Mouse (Mus musculus) thymus, postnatal 4 days (tissue): ENCODE data around the gene Srp54b.
A peak's percentile ranks its signal among the peaks of the same experiment; 100 is the strongest.
"Not testable (repeated sequence)": the region's sequence is repeated elsewhere in the genome, so short reads cannot be mapped to it uniquely, and the experiment has no call there.

Experiments
- DNase-seq: peaks from one replicate; pipeline ENCODE4 v3.0.0; 2021

The Srp54b gene

GRCm38 (mm10) chr12:55154559-55155448, at the start of gene Srp54b:
Gene Srp54b (plus strand): TSS chr12:55155104.
- DNase-seq, result not testable (repeated sequence)

DNA sequence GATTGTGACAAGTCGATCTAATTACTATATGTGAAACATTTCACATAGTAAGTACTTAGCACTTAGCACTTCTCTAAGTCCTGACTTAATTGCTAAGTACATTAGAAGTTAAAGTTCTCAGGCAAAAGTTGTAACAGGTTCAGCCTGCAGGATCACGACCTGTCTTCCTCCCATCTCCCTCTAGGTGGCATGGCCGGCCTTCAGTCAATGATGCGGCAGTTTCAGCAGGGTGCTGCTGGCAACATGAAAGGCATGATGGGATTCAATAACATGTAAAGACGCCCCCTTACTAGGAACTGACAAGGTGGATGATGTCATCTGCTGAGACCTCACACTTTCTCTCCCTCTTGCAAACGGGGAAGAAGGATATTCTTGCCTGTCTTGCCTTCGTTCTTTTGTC, 42.3 kb upstream of the Srp54b start:
- not testable (repeated sequence) for DNase-seq

DNA sequence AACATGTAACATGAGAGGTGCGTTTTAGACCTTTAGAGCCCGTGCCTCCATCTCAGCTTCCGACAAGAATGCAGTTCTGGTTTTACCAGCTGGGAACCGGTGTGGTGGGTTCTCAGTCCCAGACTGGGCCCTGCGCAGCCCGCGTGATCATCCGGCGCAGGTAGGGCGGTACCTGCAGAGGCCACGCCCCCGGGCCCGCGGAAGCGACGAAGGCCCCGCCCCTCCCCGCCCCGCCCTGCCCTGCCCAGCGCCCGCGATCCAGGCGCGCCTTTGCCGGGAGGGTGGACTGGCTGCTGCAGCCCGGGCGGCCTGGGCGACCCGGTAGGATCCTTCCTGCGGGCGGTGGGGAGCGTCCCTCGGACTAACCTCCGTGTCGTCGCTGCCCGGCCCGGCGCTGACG, 30.7 kb upstream of the Srp54b start, which contains the start of gene Fam177a:
TSS of gene Fam177a (plus strand) at position 228 of the 400 bp plus-strand sequence.
- DNase-seq, result not testable (repeated sequence)

- DNase-seq, result not testable (repeated sequence)
Measured at GRCm38 (mm10) chr12:55124731-55125130, 30.2 kb upstream of the Srp54b start.

- not testable (repeated sequence) for DNase-seq
Measured at GRCm38 (mm10) chr12:55135540-55135939, 19.4 kb upstream of the Srp54b start.

DNA sequence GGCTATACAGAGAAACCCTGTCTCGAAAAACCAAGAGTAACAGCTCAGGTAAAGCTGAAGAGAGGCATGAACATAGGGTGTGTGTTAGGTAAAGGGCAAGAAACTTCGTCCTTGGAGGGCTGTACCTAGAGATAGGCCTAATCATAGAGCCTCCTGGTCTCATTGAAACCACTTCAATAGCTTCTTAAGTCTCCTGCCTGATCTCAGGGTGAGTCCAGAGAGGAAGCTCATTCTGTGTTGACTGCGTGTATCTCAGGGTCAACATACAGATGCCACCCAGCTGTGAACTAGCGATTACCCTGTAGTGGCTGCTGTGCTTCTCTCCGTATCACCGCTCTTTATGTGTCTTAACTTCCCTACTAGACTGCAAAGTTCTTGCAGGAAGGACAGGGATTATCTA, 17.0 kb upstream of the Srp54b start:
- DNase-seq, result not testable (repeated sequence)

GRCm38 (mm10) chr12:55155449-55155783, 512 bp downstream of the Srp54b start:
- not testable (repeated sequence) for DNase-seq

DNA sequence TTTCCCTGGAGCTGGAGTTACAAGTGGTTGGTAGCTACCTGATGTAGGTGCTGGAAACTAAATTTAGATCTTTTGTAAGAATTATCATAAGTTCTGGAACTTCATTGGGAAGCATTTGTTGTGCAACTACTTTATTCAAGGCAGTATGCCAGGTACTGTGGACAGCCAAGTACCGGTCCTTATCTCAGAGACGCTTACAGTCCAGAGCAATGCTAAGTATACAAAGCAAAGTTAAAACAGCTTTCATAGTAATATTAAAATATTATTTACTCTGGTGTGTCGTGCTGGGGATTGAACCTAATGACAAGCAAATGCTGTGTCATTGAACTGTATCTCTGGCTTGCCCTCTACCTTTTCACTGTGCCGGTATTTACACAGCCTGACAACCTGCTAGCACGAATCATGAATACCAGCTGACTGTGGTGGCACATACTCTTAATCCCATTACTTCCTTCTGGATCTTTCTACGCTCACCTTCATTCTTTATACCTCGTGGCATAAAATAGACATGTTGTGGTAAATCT, 12.2 kb downstream of the Srp54b start:
- not testable (repeated sequence) for DNase-seq

GRCm38 (mm10) chr12:55187686-55188085, 32.8 kb downstream of the Srp54b start:
- not testable (repeated sequence) for DNase-seq

DNA sequence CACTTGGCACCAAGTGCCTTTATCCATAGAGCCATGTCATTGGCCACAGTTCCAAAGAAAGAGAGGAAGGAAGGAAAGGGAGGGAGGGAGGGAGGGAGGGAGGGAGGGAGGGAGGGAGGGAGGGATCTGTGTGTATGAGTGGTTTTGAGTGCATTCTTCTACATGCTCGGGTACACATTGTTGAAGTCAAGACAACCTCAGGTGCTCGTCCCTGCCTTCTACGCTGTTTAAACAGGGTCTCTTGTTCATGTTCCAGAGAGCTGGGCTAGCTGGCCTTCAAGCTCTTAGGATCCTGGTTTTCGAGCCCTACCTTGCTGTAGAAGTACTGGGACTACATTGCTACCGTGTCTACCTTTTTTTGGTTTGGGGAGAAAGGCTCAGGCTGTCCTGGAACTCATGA, 34.2 kb downstream of the Srp54b start:
- not testable (repeated sequence) for DNase-seq

DNA sequence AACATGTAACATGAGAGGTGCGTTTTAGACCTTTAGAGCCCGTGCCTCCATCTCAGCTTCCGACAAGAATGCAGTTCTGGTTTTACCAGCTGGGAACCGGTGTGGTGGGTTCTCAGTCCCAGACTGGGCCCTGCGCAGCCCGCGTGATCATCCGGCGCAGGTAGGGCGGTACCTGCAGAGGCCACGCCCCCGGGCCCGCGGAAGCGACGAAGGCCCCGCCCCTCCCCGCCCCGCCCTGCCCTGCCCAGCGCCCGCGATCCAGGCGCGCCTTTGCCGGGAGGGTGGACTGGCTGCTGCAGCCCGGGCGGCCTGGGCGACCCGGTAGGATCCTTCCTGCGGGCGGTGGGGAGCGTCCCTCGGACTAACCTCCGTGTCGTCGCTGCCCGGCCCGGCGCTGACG, 44.4 kb downstream of the Srp54b start, which contains the start of gene 1700047I17Rik2:
TSS of gene 1700047I17Rik2 (plus strand) at position 287 of the 400 bp plus-strand sequence.
- DNase-seq, result not testable (repeated sequence)

DNA sequence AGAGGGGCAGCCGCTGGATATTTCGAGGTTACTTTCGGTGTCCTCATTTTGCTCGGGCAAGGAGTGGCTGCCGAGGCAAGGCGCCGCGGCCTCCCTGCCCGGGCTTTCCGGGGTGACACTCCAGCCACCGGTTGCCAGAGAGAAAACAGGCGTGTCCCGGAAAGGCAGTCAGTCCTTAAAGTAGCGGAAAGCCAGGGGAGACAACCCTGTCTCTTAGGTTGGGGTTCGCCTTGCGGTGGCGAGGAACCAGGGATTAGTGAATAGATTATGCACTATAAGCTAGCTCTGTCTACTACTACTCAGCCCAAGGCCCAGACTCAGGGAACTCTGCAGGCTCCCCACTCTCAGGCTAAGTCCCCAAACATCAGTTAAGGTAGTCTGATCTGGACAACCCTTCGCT, 44.9 kb downstream of the Srp54b start:
- not testable (repeated sequence) for DNase-seq

- DNase-seq, result not testable (repeated sequence)
Measured at GRCm38 (mm10) chr12:55212944-55213343, 58.0 kb downstream of the Srp54b start.

GRCm38 (mm10) chr12:55229626-55230519, 75.0 kb downstream of the Srp54b start, which contains the start of gene Srp54c:
Gene Srp54c (plus strand): TSS chr12:55230168.
- DNase-seq, result not testable (repeated sequence)

DNA sequence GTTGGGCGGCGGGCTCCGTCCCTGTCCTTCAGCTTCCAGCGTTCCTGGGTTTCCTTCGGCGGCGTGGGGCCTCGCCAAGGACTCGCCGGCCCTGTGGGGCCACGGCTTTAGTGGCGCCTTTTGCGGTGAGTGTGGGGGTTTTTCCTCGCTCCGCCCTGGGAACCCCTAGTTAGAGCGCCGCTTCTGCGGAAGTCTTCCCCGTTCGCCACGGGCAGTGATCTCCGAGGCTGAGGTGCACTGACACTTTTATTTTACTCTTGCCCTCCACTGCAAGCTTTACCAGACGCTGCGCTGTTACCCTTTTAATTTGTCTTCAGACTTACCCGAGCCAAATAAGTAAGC, 75.6 kb downstream of the Srp54b start:
- DNase-seq, result peak; percentile 38
